Mouse (Mus musculus): ENCODE measurements around the gene Vmn1r230.

Vmn1r230 gene

GRCm38 (mm10) chr17:20840144-20840543 lies at the start of gene Vmn1r230:
TSS of gene Vmn1r230 (plus strand) at chr17:20840444.
- no peak for DNase-seq (ENCODE audit: low read depth)

- no peak for DNase-seq (ENCODE audit: low read depth)
These were observed 29.0 kb upstream of the Vmn1r230 start, which contains the start of gene Vmn1r229 for GRCm38 (mm10) chr17:20811255-20811654. TSS of gene Vmn1r229 (plus strand) at chr17:20811555.
